Mouse (Mus musculus): ENCODE data around the gene Clcn1.

Clcn1 gene

GRCm38 (mm10) chr6:42350968-42351775 lies 64.7 kb downstream of the Clcn1 start:
- DNase-seq = no peak

GRCm38 (mm10) chr6:42351776-42352485 lies 65.4 kb downstream of the Clcn1 start:
- no peak for DNase-seq

- DNase-seq = no peak
Observed at GRCm38 (mm10) chr6:42352486-42352846, 66.0 kb downstream of the Clcn1 start.

- no peak for DNase-seq
Observed at GRCm38 (mm10) chr6:42353180-42353579, 66.7 kb downstream of the Clcn1 start.

GRCm38 (mm10) chr6:42354076-42355019 lies 67.9 kb downstream of the Clcn1 start:
- DNase-seq = no peak

GRCm38 (mm10) chr6:42355366-42355765 lies 68.9 kb downstream of the Clcn1 start:
- no peak for DNase-seq

- no peak for DNase-seq
Observed at GRCm38 (mm10) chr6:42355794-42356600, 69.5 kb downstream of the Clcn1 start.

GRCm38 (mm10) chr6:42356913-42357312 lies 70.4 kb downstream of the Clcn1 start:
- no peak for DNase-seq

- no peak for DNase-seq
Observed at GRCm38 (mm10) chr6:42357901-42358300, 71.4 kb downstream of the Clcn1 start.

- no peak for DNase-seq
Observed at GRCm38 (mm10) chr6:42358901-42359300, 72.4 kb downstream of the Clcn1 start.

GRCm38 (mm10) chr6:42359364-42360147 lies 73.1 kb downstream of the Clcn1 start:
- DNase-seq = no peak

GRCm38 (mm10) chr6:42360231-42360840 lies 73.9 kb downstream of the Clcn1 start:
- DNase-seq = no peak

GRCm38 (mm10) chr6:42361041-42361895 lies 74.8 kb downstream of the Clcn1 start:
- DNase-seq = no peak

GRCm38 (mm10) chr6:42362074-42362473 lies 75.6 kb downstream of the Clcn1 start:
- no peak for DNase-seq

- DNase-seq = no peak
Observed at GRCm38 (mm10) chr6:42362497-42362896, 76.0 kb downstream of the Clcn1 start.

- DNase-seq = no peak
Observed at GRCm38 (mm10) chr6:42362974-42363373, 76.5 kb downstream of the Clcn1 start.

- DNase-seq = no peak
Observed at GRCm38 (mm10) chr6:42364066-42364465, 77.6 kb downstream of the Clcn1 start.

- no peak for DNase-seq
Observed at GRCm38 (mm10) chr6:42364607-42365006, 78.1 kb downstream of the Clcn1 start.

GRCm38 (mm10) chr6:42365215-42365614 lies 78.7 kb downstream of the Clcn1 start:
- DNase-seq = no peak
